Mouse (Mus musculus) bone marrow macrophage, adult 2 months (primary cell): ENCODE measurements around the gene Cyb5r1.

Source experiments
- CTCF ChIP-seq: IDR thresholded peaks from 2 replicates; pipeline ENCODE4 v1.5.1; 2012; ENCODE audit warnings: low read depth, mild to moderate bottlenecking, low read length, moderate library complexity
- POLR2A ChIP-seq: IDR thresholded peaks from 2 replicates; pipeline ENCODE4 v1.6.1; 2012; ENCODE audit warnings: mild to moderate bottlenecking, low read depth, low read length, borderline replicate concordance

- TF ChIP-seq POLR2A (no peak), CTCF (no peak)
Observed at GRCm38 (mm10) chr1:134411706-134412629, 6.6 kb downstream of the Cyb5r1 start.
